Mouse (Mus musculus): ENCODE measurements around the gene Gm21095. TPM values are rescaled to one million over a fixed set of nuclear protein-coding genes. Genes with fewer than 3 reads are reported as not detected.
"Not testable (repeated sequence)": the region's sequence is repeated elsewhere in the genome, so short reads cannot be mapped to it uniquely, and the experiment has no call there.

Gene Gm21095
- not detected in 2 replicates for total RNA-seq (2014; rRNA removed)
- polyA plus RNA-seq (2015; fragmentation: Nextera tagmentation; extraction: Ambion mirVana): not detected in 2 replicates

DNA sequence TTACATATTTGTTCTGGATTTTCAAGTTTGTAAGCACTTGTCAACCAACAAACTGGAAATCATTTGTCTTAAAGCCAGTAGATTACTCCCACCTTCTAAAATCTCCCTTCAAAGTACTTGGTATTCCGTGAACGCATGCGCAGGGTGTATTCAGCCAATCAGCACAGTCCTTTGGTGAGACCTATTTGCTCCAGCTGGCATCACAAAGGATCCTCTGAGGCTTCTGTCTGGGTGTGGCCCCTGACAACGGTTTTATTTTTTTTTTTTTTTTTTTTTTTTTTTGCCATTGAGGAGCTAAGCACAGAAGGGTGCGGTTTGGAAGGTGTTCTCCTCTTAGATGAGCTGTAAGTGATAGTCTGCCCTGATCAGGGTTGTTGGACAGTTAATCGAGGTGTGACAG is at the start of gene Gm21095:
Gene Gm21095 (plus strand): TSS at position 301 of the 400 bp plus-strand sequence.
- not testable (repeated sequence) for H3K9me3 ChIP-seq (ENCODE audit: low read length); DNase-seq; H3K27me3 ChIP-seq (ENCODE audit: insufficient read depth, low read length); H3K27ac ChIP-seq (ENCODE audit: low read depth, low read length); H3K4me3 ChIP-seq (ENCODE audit: low read depth, low read length); H3K4me2 ChIP-seq (ENCODE audit: low read depth); H3K4me1 ChIP-seq (ENCODE audit: insufficient read depth); ATAC-seq; H3K36me3 ChIP-seq (ENCODE audit: insufficient read depth); H3K9ac ChIP-seq
- WGBS: no CpG with 5 or more reads among the region's 6 CpGs
